Mouse (Mus musculus) frontal cortex, postnatal 36 days (tissue): ENCODE measurements at regions not wholly inside any gene's neighbourhood (a gene's known extent, or its start where the extent isn't known, plus 50 kb on each side); places are given as distances from the start of the nearest gene placed in this dataset.

Experiments
- DNase-seq, 2 experiments: peaks; one replicate each; pipeline ENCODE4 v3.0.0; 2022; ENCODE audit warnings: low spot score in 2 of 2

DNA sequence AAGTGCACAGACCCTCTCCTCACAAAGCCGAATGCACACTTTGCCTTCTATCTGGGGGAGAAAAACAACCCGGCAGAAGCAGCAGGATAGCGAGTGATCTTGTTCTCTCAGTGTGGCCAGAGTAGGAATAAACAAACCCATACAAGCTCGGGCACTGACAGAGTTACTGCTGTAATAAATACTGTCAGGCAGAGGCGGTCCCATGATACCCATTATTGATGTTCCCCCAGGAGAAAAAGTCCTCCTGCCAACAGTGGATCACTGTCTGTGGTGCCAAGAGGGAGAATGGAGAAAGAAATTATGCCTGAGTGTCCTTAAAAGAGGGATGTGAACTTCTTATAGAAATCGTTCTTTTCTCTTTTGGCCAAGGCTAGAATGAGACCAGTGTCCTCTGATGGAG, 200.2 kb downstream of the Adra2a start:
- no peak for DNase-seq

DNA sequence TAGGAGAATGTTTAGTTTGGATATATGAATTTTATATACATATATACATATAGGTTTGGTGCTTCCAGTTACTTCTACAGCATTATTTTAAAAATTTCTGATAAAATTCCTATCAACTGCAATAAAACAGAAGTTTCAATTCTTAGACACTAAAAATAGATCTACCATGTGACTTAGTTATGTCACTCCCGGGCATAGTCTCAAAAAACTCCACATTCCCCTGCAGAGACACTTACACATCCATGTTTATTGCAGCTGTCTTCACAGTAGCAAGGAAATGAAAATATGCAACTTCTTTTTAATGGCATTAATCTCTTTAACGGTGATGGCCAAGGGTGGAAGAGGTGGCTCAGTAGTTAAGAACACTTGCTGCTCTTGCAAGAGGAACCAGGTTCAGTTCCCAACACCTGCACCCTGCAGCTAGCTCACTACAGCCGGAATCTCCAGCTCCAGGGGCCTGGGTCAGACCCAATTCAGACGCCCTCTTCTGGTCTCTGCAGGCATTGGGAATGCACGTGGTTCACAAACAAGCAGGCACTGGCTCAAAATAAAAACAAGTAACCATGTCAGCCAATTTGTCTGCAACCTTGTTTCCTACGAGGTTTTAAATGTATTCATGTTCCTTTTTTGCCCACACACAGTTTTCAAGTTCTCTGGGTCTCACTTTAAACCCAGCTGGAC, 204.4 kb downstream of the Adra2a start:
- no peak for DNase-seq

DNA sequence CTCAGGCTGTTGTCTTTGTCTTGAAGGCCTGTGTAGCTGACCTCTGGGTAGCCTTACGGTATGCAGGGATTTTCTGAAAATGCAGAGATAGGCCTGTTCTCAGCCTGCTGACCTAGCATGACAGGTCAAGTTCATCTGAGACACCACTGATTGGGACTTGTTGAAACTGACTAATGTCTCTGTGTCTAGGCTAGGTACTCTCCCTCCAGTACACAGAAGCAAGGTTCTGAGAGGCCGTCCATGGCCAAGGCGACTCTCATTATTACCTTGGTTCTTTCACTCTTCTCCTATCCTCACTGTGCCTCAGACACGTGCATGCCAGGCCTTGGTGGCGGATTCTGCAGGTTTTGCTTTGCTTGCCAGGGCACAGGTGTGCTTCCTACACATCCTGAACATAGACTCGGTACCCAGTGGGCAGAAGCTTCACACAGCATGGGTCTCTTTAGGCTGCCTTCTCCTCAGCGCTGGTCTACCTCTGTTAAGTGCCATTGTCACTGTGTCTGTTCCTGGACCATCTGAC, 208.3 kb downstream of the Adra2a start:
- DNase-seq = no peak

DNA sequence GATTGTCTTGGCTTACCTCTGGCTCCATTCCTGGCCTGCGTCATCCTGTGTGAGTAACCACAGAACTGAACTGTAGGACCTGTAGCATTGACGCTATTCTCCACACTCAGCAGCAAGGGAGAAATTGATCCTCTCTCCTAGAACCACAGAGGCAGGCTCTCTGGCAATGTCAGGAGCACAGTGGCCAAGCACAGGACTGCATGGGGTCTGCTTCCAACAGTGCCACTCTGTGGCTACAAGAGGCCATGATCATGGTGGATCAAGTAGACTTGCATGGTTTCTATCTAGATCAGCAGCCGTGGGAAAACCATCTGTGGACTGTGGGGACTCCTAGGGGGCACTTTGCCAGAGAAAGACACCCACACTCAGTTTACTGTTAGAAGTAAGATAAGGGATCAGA, 213.9 kb downstream of the Adra2a start:
- no peak for DNase-seq

DNA sequence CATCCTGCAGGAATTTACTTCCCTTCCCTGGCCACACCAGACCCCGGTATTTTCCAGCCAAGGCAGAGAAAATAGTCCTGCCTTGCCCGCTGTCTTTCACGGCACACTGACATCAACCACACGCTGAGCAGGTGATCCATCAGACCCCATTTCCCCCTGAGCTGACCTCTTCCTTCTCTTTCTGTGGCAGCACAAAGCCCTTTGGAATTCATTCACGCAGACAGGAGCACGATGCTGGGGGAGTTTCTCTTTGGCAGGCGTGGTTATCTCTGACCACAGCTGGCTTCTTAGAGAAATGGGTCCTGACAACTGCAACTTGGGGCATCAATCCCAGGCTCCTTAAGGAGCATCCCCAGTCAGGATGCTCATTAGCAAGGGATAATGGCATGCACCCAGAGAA, 215.2 kb downstream of the Adra2a start:
- DNase-seq = no peak

DNA sequence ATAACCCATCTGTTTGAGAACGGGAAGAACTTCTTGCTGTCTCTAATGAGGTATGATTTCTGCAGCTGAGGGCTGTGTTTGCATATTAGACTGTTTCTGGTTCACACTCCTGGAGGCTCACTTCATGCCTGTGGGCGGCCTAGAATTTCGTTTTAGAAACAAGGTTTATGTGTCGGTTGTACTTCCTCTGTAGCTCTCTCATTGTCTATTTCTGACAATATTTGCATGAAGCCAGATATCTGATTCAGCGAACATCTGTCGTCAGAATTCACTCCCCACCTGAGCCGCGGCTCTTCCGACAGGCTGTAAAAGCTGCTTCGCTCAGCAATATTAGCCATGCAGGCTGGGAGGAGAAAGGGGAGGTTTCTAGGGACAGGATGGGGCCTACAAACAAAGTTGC, 233.4 kb downstream of the Adra2a start:
- DNase-seq = peak; percentile 39 to 73

DNA sequence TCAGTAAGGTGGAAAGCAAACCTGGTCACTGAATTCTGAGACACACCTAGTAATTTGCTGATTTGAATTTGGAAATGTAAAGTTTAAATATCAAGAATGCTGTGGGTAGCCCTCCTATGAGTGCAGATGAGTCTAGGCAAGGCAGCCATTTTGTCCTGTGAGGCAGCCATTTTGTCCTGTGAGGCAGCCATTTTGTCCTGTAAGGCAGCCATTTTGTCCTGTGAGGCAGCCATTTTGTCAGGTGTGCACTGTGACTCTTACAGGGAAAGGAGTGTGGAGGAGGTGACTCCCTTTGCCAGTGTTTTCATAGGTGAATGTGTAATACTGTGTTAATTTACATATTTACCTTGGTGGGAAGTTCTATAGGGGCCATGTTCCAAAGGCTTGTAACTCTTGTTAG, 241.5 kb downstream of the Adra2a start:
- no peak for DNase-seq

DNA sequence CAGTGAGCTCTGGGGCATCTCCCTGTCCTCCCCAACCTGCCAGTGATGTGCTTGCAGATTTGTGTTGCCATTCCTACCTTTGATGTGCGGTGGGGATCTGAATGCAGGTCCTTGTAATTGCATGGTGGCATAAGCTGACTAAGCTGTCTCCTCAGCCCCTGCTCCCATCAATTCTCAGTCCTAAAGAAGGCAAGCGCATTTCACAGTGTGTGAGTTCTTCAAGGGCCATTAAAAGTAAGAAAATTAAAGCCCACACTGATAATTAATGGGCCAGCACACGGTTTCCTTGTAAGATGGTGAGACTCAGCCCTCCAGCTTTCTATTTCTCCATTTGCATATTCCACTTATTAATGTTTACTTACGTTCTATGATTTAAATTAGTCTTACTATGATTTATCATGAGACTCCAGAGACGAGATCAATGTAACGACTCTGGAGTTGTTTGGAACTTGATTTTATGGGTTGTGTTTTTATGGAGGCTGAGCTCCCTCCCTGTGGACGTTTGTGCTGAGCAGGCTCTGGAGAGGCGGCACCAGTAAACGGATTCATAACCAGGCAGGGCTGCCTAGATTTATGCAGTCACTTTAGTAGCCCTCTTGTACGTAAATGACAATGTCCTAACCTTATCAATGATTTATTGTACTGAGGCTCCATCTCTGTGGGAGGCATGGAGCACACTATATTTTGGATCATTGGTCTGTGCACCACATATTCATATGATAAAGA, 253.9 kb downstream of the Adra2a start:
- no peak for DNase-seq

DNA sequence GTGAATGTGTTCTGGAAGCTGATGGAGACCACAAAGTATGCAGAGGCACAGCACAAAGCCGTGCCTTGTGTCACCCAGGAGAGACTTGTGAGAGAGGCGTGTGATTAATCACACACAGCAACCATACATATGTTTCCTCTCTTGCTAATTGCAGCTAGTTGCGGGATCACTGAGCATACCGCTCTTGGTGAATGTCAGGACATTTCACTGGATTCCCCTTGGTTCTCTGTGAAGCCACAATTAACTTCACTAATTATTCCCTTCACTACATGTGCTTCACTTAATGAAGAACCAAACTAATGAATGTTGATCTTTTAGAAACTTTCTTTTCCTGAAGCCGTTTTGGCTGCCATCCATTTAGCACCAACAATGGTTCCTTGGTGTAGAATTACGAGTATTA, 267.3 kb downstream of the Adra2a start:
- no peak for DNase-seq

DNA sequence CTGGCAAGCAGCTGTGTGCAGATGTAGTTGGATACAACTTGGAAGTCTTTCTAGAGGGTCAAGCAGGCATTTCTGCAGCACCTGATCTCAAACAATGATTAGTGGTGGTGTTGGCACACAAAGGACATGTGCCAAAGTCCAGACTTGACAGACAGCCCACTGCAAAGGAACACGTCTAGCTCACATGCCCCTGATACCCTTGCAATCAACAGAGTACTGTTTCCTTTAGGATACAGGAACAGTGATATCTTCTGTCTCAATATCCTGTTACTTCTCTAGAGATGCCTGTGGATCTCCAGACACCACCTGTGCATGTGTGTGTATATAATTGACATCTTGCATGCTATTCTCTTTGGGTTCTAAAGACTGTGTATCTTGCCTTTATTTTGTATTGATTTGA, 267.8 kb downstream of the Adra2a start:
- DNase-seq = no peak

DNA sequence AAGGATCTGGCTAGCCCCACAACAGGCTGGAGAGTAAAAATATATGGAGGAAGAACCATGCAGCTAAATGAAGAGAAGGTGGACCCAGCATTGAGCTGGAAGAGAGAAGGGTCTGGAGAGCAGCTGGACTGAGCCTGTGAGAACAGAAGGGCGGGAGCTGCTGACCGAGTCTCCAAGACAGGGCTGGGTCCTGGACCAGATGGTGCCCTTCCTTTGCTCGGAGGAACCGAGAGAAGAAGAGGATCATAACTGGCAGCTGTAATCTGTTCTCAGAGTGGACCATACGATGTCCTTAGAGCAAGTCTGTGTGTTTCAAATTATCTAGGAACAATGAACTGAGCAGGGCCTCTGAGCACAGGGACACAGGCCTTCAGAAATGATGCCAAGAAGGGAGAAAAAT, 279.3 kb downstream of the Adra2a start:
- no peak for DNase-seq

DNA sequence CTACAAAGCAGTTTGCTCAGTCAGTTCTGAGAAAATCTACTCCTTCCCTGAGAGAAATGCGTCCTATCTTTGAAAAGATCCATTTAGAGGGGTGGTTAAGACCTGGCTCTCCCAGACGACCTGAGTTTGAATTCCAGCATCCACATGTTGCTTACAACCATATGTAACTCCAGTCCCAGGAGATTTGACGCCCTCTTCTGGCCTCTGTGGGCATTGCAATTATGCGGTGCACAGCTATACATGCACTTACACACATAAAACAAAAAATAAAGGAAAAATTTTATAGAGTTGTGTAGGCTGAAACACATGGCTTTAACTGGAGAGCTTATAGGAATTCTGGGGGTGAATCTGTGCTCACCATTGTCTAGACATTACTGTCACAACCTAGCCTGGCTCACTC, 281.0 kb downstream of the Adra2a start:
- DNase-seq = no peak

DNA sequence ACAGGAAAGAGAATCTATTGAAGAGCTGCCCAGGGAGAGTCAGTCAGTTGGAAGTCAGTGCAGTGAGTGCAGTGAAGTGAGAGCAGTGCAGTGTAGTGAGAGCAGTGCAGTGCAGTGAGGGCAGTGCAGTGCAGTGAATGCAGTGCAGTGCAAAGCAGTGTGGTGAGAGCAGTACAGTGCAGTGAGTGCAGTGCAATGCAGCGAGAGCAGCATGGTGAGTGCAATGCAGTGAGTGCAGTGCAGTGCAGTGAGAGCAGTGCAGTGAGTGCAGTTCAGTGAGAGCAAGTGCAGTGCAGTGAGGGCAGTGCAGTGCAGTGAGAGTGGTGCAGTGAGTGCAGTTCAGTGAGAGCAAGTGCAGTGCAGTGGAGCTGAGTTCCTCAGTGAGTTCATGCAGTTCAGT, 288.2 kb downstream of the Adra2a start:
- no peak for DNase-seq

DNA sequence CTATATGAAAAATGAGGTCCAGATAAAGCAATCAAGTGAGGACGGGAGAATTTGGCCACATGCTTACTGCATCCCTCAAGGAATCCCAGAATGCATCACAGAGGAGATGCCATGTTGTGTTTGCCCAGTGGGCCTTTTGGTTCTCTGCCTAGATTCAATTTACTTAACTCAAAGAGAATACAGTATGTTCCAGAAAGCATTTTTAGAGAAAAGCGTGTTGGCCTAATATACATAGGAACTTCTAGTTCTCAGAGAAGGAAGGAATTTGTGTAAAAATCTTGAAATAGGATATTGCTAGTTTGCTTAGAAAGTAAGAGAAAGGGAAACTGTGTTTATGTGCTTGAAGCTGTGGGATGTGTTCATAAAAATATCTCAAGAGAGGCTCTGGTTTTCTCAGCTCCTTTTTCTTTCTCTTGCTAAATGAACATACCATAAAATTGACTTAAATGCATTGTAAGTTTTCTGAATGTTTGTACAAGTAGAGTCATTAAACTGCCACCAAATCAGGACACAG, 296.9 kb downstream of the Adra2a start:
- no peak for DNase-seq

DNA sequence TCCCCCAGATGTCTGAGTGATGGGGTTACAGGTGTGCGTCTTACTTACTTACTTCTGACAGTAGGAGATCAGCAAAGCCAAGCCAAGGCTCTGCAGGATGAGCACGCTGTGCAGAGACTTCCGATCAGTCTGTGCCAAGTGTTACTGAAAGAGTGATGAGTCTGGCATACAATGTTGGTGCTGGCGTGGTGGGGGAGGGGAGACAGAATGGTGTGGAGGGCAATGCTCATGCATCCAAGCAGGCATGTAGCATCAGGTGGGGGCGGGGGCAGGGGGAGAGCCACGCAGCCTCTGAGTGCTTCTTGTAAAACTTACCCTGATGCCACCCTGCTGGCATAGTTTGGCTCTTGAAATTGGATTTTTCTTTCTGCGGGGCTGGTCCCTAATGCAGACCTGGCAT, 315.8 kb downstream of the Adra2a start:
- no peak for DNase-seq

DNA sequence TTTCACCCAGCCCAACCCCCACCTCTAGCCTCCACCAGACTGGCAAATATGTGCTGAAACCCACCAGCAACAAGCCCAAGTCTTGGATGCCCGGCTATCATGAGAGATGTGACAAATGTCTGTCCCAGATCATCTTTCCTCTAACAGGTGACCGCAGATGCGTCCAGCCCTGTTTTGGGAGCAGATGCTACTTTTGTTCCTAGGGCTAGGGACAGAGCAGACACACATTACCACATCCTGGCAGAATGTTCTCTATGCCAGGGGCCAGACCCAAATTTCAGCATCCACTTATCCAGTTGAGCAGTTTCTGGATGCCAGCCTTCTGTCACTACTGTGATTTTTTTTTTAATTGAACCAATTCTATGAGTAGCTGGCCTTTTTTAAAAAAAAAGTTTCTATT, 316.7 kb downstream of the Adra2a start:
- no peak for DNase-seq

DNA sequence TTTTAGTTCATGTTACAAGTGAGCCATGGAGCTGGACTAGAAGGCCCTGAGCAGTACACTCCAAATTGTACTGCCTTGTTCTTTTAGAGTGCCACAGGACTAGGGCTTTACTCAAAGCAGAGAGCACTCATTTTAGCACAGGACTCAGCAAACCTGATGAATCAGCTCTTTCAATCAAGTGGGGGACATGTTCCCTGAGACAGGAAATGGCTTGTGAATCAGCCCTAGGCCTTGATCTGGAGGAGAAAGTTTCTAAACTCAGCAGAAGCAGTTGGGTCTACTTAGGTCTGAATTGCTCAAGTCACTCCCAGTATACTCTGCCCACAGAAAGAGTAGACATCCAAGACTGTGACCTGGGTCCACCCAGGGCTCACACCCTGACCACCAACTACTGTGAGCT, 341.1 kb downstream of the Adra2a start:
- DNase-seq = no peak

DNA sequence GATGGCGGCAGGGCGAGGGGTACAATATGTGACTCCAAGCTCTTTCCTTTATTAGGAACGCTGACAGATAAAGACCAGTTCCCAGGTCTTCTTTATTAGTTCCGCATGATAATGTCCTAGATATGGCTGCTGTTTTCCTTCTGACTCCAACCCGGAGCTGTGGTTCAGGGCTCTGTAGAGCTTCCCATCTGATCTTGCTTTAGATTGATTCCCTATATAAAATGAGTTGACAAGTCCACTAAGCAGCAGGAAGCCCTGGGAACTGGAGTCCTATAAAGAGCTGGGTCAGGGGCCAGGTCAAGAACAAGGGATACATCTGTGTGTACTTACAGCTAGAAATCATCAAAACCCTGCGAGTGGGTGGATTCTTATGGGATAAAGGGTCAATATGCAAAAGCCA, 347.5 kb downstream of the Adra2a start:
- no peak for DNase-seq

DNA sequence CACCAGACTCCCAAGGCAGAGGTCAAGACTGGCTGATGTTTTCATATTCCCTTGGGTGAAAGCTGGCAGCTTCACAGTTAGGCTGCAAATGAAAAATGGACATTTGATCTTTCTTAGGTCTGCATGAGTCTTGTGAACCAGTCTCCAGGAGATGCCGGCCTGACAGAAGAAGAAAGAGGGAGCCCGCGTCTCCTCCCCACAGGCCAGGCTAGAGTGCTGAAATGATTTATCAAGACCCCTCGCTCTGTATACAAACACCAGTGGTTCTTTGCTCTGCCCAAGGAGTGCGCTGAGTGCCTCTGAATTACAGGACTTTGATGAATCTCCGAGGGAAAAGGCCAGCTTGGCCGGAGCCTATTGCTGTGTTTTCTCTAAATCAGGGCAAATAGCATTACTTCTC, 355.7 kb downstream of the Adra2a start:
- DNase-seq = no peak

DNA sequence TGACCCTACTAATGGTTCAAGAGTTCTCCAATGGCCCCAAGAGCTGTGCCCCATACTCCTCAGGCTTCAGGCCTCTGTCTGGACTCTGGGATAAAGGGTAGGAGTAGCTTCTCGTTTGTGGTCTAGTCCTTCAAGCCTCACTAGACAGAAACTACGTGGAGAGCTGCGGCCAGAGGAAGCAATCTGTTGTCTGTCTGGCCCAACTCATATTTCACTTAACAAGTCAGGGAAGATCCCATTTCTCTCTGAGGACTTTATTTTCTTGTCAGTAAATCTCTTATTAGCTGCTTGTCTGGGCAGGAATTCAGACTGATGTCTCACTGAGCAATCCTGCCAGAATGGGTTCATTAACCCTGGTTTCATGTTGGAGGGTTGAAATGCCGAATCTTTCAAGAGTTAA, 364.0 kb downstream of the Adra2a start:
- no peak for DNase-seq

DNA sequence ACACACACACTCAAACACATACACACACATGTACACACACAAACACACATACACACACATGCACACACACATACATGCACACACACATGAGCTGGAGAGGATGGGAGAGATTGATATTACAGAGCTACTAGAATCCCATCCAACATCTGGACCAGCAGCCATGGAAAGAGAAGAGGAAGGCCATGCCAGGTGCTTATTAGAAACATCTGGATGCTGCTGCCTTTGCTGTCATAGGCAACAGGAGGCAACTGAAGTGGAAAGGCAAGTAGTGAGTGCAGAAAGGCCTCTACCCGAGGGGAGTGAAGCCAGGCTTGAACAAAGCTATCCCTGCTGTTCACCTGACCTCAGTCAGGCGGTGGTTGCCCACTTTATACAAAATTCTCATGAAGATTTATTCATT, 385.1 kb downstream of the Adra2a start:
- no peak for DNase-seq

DNA sequence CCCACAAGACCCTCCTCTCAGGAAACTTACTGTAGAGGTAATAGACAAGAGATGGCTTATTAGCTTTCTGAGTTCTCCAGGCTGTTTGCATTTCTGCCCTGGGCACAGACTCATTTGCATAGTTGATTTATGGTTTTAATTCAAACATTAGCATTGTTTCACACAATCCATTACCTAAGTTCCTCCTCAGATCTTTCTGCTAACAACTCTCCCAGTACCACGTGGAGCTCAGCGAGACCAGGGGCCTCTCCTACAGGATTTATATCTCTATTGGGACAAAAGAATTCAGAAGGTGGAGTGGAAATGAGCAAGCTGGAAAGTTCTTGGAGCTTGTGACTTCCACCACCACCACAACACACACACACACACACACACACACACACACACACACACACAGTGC, 396.8 kb downstream of the Adra2a start:
- DNase-seq = no peak

DNA sequence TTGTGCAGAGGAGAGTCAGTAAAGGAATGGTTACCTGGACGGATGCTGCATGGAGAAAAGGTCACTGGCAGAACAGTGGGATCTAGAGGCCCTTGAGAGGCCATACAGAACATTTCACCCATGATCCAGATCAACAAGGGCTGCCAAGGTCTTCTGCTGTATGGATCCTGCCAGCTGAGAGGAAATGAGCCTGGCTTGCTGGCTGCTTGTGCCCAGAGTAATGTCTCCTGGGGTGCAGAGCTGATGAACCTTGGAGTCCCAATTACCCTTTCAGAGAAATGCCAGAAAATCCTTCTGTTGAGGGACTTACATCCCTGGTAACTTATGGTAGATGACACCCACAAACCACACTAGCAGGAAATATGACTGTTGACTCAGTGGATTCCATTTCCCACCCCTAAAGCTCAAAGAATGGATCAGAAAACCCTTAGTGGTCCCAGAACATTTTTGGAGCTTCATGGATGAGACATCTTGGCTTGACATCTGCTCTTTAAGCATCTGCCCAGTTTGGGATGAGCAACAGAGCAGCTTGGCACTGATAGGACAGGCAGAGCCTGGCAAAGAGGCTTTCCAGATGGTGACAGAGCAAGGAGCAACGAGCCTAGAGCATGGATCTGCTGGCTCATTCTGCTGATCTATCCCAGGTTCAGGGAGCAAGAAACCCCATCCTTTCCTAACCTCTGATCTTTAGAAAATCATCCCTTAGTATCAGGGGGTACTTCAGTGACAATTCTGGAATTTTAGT, 416.6 kb downstream of the Adra2a start:
- no peak for DNase-seq
